Mouse (Mus musculus) myocyte (in vitro differentiated cells): ENCODE measurements around the gene Ppp6r2.

Experiments used
- E2F4 ChIP-seq: IDR thresholded peaks from one replicate; pipeline ENCODE4 v1.6.1; 2011; ENCODE audit warnings: mild to moderate bottlenecking, control low read depth, moderate library complexity; ENCODE audit not compliant: insufficient read depth
- MYOD1 ChIP-seq, 3 experiments: IDR thresholded peaks; one replicate each; pipeline ENCODE4 v1.6.1; 2011; ENCODE audit warnings: control low read depth in 2 of 3, low read depth in 2 of 3, mild to moderate bottlenecking in 2 of 3, moderate library complexity in 1 of 3; ENCODE audit not compliant: insufficient read length in 2 of 3, control insufficient read depth in 1 of 3
- POLR2A ChIP-seq: IDR thresholded peaks from one replicate; pipeline ENCODE4 v1.6.1; 2011; ENCODE audit warnings: low read depth, mild to moderate bottlenecking, control low read depth, moderate library complexity; ENCODE audit not compliant: insufficient read length
- POLR2AphosphoS2 ChIP-seq: IDR thresholded peaks from one replicate; pipeline ENCODE4 v1.6.1; 2011; ENCODE audit warnings: low read depth, control low read depth; ENCODE audit not compliant: insufficient read length
- TCF12 ChIP-seq: IDR thresholded peaks from one replicate; pipeline ENCODE4 v1.6.1; 2011; ENCODE audit warnings: mild to moderate bottlenecking, control low read depth; ENCODE audit not compliant: poor library complexity, insufficient read depth, severe bottlenecking
- USF1 ChIP-seq: IDR thresholded peaks from one replicate; pipeline ENCODE4 v1.6.1; 2011; ENCODE audit warnings: low read depth, mild to moderate bottlenecking, control low read depth, moderate library complexity

DNA sequence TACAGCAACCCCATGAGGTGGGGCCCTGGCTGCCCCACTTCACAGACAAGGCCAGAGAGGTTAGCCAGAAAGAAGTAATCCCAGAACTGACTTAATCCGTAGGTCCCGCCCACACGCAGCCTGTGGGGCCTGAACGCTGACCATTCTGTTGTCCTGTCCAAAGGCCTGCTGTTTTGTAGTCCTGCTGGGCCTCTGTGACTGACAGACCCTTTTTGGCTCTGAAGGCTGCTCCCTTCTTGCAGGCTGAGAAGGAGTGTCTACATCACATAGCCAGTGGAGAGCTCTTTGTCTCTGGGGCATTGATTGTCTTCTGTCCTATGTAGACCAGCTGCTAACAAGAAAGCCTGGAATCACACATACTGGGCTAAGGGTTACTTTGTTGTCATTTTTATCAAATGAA lies 44.0 kb downstream of the Ppp6r2 start:
- no peak for TF ChIP-seq TCF12
- TF ChIP-seq E2F4 = no peak
- no peak for TF ChIP-seq POLR2A
- no peak for TF ChIP-seq MYOD1 (IDR thresholded peaks at IDR 0.05; ENCODE audit: control insufficient read depth in 1 of 3, insufficient read length in 2 of 3, low read depth in 2 of 3)
- TF ChIP-seq USF1 = no peak
- no peak for TF ChIP-seq POLR2AphosphoS2
